Mouse (Mus musculus): ENCODE measurements at regions not wholly inside any gene's neighbourhood (a gene's known extent, or its start where the extent isn't known, plus 50 kb on each side); places are given as distances from the start of the nearest gene placed in this dataset.

GRCm38 (mm10) chr15:5355332-5355731 is 111.3 kb upstream of the Ptger4 start:
- no peak for DNase-seq (ENCODE audit: low read depth)

- DNase-seq (ENCODE audit: low read depth): no peak
These were observed 110.3 kb upstream of the Ptger4 start for GRCm38 (mm10) chr15:5354328-5354727.

GRCm38 (mm10) chr15:5348881-5349280 is 104.9 kb upstream of the Ptger4 start:
- no peak for DNase-seq (ENCODE audit: low read depth)

DNA sequence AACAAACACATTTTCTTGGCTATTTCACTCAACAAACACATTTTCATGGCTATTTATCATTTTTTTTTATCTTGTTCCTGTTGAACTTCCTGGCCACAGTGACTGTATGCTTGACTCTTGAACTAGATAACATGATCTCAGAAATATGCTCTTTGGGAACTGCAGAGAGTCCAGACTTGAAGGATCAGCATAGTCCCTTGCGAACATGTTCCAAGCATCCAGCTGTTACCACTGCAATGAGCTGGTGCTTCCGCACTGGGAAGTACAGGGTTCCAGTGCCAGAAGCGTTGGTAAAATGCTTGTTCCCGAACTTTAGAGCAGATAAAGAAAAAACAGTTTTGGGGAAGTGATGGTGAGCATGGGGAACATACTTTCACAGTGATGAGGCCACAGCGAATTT is 103.7 kb upstream of the Ptger4 start:
- no peak for DNase-seq (ENCODE audit: low read depth)

- no peak for DNase-seq (ENCODE audit: low read depth)
These were observed 103.0 kb upstream of the Ptger4 start for GRCm38 (mm10) chr15:5346955-5347354.

DNA sequence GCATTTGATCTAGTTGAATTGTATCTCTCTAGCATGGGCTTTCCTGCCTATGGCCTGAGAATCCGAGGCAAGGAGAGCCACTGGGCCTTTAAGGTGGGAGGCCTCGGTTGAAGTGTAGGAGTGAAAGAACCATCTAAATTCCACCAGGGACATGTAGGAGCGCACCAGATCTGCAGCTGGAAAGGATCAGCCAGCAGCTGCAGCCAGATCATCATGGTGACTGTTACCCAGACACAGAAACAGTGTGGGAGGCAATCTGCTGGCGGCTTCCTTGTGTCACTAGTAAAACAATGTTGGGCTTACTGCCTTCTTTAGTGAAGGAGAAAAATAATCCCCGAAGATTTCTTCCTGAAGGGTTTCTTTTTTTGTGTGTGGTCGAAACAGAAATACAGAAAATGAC is 99.8 kb upstream of the Ptger4 start:
- DNase-seq (ENCODE audit: low read depth): no peak

GRCm38 (mm10) chr15:5335528-5336268 is 91.7 kb upstream of the Ptger4 start:
- DNase-seq (ENCODE audit: low read depth): no peak

DNA sequence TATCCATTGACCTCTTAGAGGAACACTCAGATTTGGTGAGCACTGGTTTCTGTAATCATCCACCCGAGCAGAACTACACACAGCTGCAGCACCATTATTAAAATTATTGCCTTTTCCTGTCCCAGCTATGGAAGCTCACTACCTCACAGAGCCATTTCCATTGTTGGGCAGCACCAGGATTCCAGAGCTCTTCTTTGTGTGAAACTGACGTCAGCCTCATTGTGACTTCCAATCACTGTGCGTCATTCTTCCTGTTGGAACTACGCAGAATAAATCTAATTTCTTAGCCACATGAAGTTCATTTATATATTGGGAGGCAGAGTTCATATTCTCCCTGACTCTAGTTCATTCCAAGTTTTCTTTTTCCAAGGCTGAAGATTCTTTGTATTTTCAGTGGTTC is 83.0 kb upstream of the Ptger4 start:
- DNase-seq (ENCODE audit: low read depth): no peak

DNA sequence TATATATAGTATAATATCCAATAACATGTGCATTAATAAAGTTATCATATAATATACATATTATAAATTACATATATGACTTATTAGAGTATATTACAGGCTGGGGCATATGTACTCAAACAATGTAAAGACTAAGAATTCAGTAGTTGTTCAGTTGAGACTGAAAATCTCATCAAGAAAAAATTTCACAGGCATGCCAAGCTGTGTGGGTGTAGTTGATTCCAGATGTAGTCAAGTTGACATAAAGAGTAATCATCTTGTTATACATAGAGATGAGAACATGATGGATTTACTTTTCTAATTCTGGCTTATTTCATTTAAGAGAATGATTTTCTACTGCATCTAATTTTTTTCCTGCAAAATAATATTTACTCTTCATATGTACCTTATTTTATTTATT is 77.7 kb upstream of the Ptger4 start:
- no peak for DNase-seq (ENCODE audit: low read depth)

GRCm38 (mm10) chr15:5312231-5312630 is 68.2 kb upstream of the Ptger4 start:
- no peak for DNase-seq (ENCODE audit: low read depth)

DNA sequence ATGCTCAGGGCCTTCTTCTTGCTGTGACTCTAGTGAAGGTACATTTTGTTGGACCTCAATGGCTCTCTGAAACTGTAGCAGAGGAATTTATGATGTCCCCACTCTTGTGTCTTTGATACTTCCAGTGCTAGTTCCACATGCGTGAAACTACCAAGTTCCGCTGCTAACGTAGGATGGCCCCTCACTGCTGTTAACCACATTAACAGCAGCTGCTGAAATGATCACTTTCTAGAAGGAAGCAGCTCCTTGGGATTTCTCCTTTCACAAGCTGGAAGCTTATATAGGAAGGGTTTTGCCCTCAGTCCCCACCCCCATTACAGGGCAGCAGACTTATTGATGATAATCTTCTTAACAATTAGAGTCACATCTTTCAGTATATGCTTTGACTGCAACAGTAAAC is 66.0 kb upstream of the Ptger4 start:
- no peak for DNase-seq (ENCODE audit: low read depth)

DNA sequence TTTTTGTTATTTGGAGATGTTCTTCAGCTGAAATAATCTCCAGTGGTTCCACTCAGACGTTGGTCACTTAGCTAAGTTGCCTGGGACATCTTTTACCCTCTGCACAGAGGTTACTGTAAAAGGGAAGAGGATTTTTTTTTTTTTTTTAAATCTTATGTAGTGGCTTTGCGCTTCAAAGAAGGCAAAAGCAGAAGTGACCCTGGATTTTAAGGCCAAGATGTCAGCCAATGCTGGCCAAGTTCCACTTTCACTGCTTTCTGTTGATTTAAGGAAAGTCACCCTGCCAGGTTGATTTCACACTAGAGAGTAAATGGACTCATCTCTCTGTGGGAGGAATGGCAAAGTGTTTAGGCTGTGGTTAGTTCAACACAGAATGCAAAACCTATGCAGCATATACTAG is 58.4 kb upstream of the Ptger4 start:
- peak; percentile 23 for DNase-seq (ENCODE audit: low read depth)

DNA sequence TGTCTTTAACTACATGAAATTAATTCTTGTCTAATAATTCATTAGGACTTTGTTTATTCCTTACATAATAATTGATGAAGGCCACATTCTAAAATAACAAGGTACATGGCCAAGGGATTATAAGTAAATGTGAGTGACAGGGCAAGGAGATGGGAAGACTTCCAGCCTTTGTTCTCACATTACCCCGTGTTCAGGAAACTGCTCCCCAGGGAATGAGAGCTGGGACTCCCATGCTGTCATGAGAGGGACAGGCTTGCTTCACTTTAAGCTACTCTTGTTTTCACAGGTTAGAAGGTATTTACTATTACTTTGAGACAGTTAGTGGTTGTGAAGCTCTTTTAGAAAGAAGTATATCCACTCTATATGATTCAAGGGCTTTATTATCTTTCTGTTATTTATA is 55.8 kb upstream of the Ptger4 start:
- DNase-seq (ENCODE audit: low read depth): no peak

DNA sequence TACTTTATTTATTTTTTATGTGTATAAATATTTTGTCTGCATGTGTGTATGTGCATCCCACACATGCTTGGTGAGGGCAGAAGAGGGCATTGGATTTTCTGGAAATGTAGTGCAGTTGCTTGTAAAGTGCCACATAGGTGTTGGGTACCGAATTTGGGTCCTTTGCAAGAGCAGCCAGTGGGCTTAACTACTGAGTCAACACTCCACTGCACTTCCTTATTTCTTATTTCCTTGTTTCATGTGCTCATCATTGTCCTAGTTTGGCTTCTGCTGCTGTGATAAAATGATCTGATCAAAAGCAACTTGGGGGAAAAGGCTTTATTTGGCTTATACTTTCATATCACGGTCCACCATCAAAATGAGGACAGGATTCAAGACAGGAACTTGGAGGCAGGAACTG is 53.0 kb upstream of the Ptger4 start:
- no peak for DNase-seq (ENCODE audit: low read depth)

Data from c-Kit-positive CD71-negative TER-119-negative erythroid progenitor cells, embryonic 14.5 days (primary cell).